ENCODE assay signal across 8 mouse cellular contexts in genomic region chr6:115227529-115227928, GRCm38 (mm10). TPM values are rescaled to one million over a fixed set of nuclear protein-coding genes. Genes with fewer than 3 reads are reported as not detected.
DNase-seq lines count a peak whose midpoint lies in the region; ATAC-seq lines count a peak whose summit lies in the region.

No protein-coding gene starts in this region.

- H3K36me3 ChIP-seq in embryonic facial prominence, embryonic 14.5 days (ENCODE audit: control insufficient read depth, insufficient read depth, low read length): no peaks in the 10 kb centered on the region

- peak; percentile 63; the same call in 1 of the 2 replicates for ATAC-seq in embryonic facial prominence, embryonic 14.5 days (ENCODE audit: low read depth)

- WGBS in embryonic facial prominence, embryonic 14.5 days: 0% methylated on average over 2 of the region's 2 CpGs

- no peaks in the 10 kb centered on the region for H3K9me3 ChIP-seq in embryonic facial prominence, embryonic 14.5 days (ENCODE audit: control insufficient read depth, low read length)

- no peaks in the 10 kb centered on the region for H3K27me3 ChIP-seq in embryonic facial prominence, embryonic 14.5 days (replicated peaks; ENCODE audit: control insufficient read depth, insufficient read depth, low read length)

- no peak overlapping the region for H3K4me2 ChIP-seq in embryonic facial prominence, embryonic 14.5 days (ENCODE audit: low read depth, low read length)

- peaks cover 3% of the 10 kb centered on the region; the same call in 1 of the 2 replicates for H3K4me1 ChIP-seq in embryonic facial prominence, embryonic 14.5 days (ENCODE audit: control insufficient read depth, insufficient read depth, low read length)

- DNase-seq in ES-CJ7 (ENCODE audit: low read depth, low spot score): peak; percentile 74
- DNase-seq in adrenal gland, postnatal 4 days (ENCODE audit: low spot score in 2 of 2): peak; percentile 28 to 58
- DNase-seq in embryonic facial prominence, embryonic 14.5 days (ENCODE audit: low spot score): peak; percentile 89
- peak; percentile 84 to 85 for DNase-seq in heart, postnatal 36 days
- DNase-seq in layer of hippocampus, adult 8-10 months (ENCODE audit: low spot score in 2 of 2): peak; percentile 66 to 86
- DNase-seq in lung, postnatal 14 days: peak; percentile 86
- DNase-seq in right cerebral cortex, adult 2 months (ENCODE audit: low spot score in 2 of 2): peak; percentile 90 to 92
- peak; percentile 81 to 82 for DNase-seq in urinary bladder, postnatal 36 days (ENCODE audit: low spot score in 2 of 2)

- no peak overlapping the region for H3K9ac ChIP-seq in embryonic facial prominence, embryonic 14.5 days (ENCODE audit: low read depth, low read length)

- H3K4me3 ChIP-seq in embryonic facial prominence, embryonic 14.5 days (ENCODE audit: low read depth, low read length): no peak overlapping the region

- H3K27ac ChIP-seq in embryonic facial prominence, embryonic 14.5 days (replicated peaks; ENCODE audit: low read depth, low read length): no peak overlapping the region

- intact Hi-C loops in heart, postnatal 36 days (cut with DNase I): loop anchor here (1.0 kb wide), 2 partner anchors 41 to 312 kb away; no protein-coding TSS in a partner anchor

RNA-seq across cellular contexts. Expression of gene Gm17482, which starts 0.4 kb away (rescaled TPM):
- not detected for total RNA-seq in adrenal gland, postnatal 4 days (2021)
- polyA plus RNA-seq in embryonic facial prominence, embryonic 14.5 days (2014; fragmentation: Nextera tagmentation; extraction: Ambion mirVana): not detected in 2 replicates
- total RNA-seq in heart, postnatal 36 days (2021): not detected
- not detected for total RNA-seq in layer of hippocampus, adult 8-10 months (2022)

RNA-seq across cellular contexts. Expression of gene Timp4, which starts 24.5 kb away (rescaled TPM):
- total RNA-seq in adrenal gland, postnatal 4 days (2021): 1 to 10 TPM; 1.1 to 1.9 TPM
- polyA plus RNA-seq in embryonic facial prominence, embryonic 14.5 days (2014; fragmentation: Nextera tagmentation; extraction: Ambion mirVana): 0.76 and 1.2 TPM in 2 replicates
- total RNA-seq in heart, postnatal 36 days (2021): 10 to 100 TPM; 28.0 to 54.6 TPM
- 10 to 100 TPM; 16.5 to 24.2 (median 23.7) TPM for total RNA-seq in layer of hippocampus, adult 8-10 months (2022)

Comparison
In these comparisons a context has a peak if more than half of its experiments do, and no peak if none do; other contexts are left out.
1. RNA of gene Timp4, which starts 24.5 kb away (total RNA-seq): 28.0 to 54.6 TPM in heart, postnatal 36 days and 16.5 to 24.2 TPM in layer of hippocampus, adult 8-10 months; 1.1 to 1.9 TPM in adrenal gland, postnatal 4 days; every median in the first group is over 4 times any median in the second.
2. Peak in every context shown above with its lines, with median percentiles within 50 percentile points of each other: DNase-seq.